Mouse (Mus musculus): Measurements from ENCODE around the gene Mlf2.

DNA sequence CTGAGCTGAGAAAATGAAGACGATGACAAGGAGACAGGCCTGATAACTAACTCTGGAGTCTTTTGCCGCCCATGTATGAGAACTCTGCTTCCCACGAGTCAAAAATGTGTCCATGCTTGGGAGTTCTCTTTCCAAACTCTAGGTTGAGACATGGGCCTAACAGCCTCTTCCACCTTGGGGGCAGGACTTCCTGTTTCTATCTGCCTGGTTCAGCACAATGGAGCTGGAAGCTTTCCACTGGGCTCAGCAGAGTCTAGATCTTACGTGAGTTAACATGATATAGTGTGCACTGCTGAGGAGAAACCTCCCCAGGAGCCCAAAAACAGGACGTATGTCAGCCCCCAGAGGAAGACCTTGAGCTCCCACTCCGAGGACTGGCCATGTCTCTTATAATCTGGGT lies 18.0 kb upstream of the Mlf2 start:
- TF ChIP-seq TCF12 (IDR thresholded peaks at IDR 0.05; ENCODE audit: low read depth, low read length) = no peak
- no peak for TF ChIP-seq CTCF (IDR thresholded peaks at IDR 0.05 in 2 of 3, conservative IDR thresholded peaks at IDR 0.05 in 1 of 3; ENCODE audit: control insufficient read depth in 1 of 3, insufficient read depth in 1 of 3, low read depth in 2 of 3, low read length in 3 of 3, poor library complexity in 1 of 3, severe bottlenecking in 1 of 3)
- no peak for TF ChIP-seq JUND (IDR thresholded peaks at IDR 0.05; ENCODE audit: low read depth, low read length)
- TF ChIP-seq CHD2 (IDR thresholded peaks at IDR 0.05; ENCODE audit: low read length) = no peak
- no peak for TF ChIP-seq RAD21 (IDR thresholded peaks at IDR 0.05; ENCODE audit: low read depth, low read length)
- no peak for TF ChIP-seq MAX (IDR thresholded peaks at IDR 0.05; ENCODE audit: low read length)
- 0 out of 2 replicates have a peak, but pooled peaks have one; percentile 18 for TF ChIP-seq GATA1 (IDR thresholded peaks at IDR 0.05; ENCODE audit: low read depth, low read length)
- no peak for TF ChIP-seq BHLHE40 (IDR thresholded peaks at IDR 0.05; ENCODE audit: borderline replicate concordance, low read depth, low read length)
- TF ChIP-seq MEF2A (IDR thresholded peaks at IDR 0.05; ENCODE audit: extremely low read depth, insufficient replicate concordance, low read depth, low read length, poor library complexity, severe bottlenecking) = no peak
- TF ChIP-seq MYB (IDR thresholded peaks at IDR 0.05; ENCODE audit: low read depth, low read length) = no peak
- no peak for TF ChIP-seq ZC3H11A (IDR thresholded peaks at IDR 0.05; ENCODE audit: low read depth, low read length)
- no peak for TF ChIP-seq POLR2AphosphoS5 (IDR thresholded peaks at IDR 0.05; ENCODE audit: borderline replicate concordance, low read depth, low read length)
- TF ChIP-seq MAFK (IDR thresholded peaks at IDR 0.05; ENCODE audit: borderline replicate concordance, low read depth, low read length) = no peak
